Mouse (Mus musculus): ENCODE measurements around the gene Clptm1l.

DNA sequence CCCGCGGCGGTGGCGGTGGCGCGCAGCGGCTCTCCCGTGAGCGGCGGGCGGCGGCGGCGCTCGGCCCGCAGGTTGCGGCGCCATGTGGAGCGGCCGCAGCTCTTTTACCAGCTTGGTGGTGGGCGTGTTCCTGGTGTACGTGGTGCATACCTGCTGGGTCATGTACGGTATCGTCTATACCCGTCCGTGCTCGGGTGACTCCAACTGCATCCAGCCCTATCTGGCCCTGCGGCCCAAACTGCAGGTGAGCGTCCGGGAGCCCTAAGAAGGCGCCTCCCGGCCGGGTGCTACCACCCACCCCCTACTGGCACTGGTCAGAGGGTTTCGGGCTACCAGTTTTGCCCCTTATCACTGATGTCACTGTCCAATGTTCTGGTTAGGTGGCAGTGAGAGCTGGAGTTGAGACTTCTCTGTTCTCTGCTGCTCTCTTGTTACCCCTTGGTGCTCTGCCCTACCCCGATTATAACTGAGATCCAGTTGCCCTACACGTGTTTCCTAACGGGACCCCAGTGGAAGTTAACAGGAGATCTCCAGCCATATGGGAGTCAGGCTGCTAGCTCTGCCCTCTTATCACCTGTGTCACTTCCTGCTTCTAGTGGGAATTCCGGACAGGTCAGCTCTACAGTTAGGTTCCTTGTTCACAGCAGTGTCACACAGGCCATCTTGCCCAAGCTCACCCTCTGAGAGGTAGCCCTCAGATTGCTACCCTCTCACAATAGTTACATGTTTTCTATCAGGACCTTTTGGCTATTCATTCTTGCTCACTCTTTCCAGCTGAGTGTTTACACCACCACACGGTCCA is 551 bp downstream of the Clptm1l start:
- TF ChIP-seq CTCF (IDR thresholded peaks at IDR 0.05; ENCODE audit: low read depth) = no peak
- TF ChIP-seq EP300 (IDR thresholded peaks at IDR 0.05; ENCODE audit: low read depth) = no peak
